Mouse (Mus musculus): ENCODE measurements around the gene Spata4. TPM values are rescaled to one million over a fixed set of nuclear protein-coding genes. Genes with fewer than 3 reads are reported as not detected.
"Not testable (repeated sequence)": the region's sequence is repeated elsewhere in the genome, so short reads cannot be mapped to it uniquely, and the experiment has no call there.

Spata4 gene
- polyA plus RNA-seq, 1 experiment from 2014 or later: not detected

GRCm38 (mm10) chr8:54582886-54583285 is 17.7 kb upstream of the Spata4 start:
- H3K36me3 ChIP-seq (ENCODE audit: control insufficient read depth, insufficient read depth): no peaks in the 10 kb centered on the region
- no peaks in the 10 kb centered on the region for H3K9me3 ChIP-seq (replicated peaks; ENCODE audit: control insufficient read depth, low read length)
- ATAC-seq (ENCODE audit: low read depth): no peak
- H3K27me3 ChIP-seq (ENCODE audit: control insufficient read depth, insufficient read depth, low read depth, low read length): no peaks in the 10 kb centered on the region
- H3K4me1 ChIP-seq (ENCODE audit: control insufficient read depth, low read depth, low read length): no peaks in the 10 kb centered on the region
- H3K9ac ChIP-seq (ENCODE audit: low read depth, low read length): no peak overlapping the region
- no peak overlapping the region for H3K27ac ChIP-seq (ENCODE audit: low read length)
- no peak overlapping the region for H3K4me2 ChIP-seq (ENCODE audit: low read depth, low read length)
- 18% methylated on average over 1 of the region's 1 CpGs for WGBS (ENCODE audit: insufficient replicate concordance)
- H3K4me3 ChIP-seq (ENCODE audit: low read depth, low read length): no peak overlapping the region

- WGBS (ENCODE audit: insufficient replicate concordance): 75% methylated on average over 5 of the region's 5 CpGs
- Histone ChIP-seq H3K9ac (ENCODE audit: low read depth, low read length) (no peak overlapping the region), H3K9me3 (replicated peaks; ENCODE audit: control insufficient read depth, low read length) (no peaks in the 10 kb centered on the region), H3K27me3 (ENCODE audit: control insufficient read depth, insufficient read depth, low read depth, low read length) (no peaks in the 10 kb centered on the region), H3K27ac (ENCODE audit: low read length) (no peak overlapping the region), H3K4me3 (ENCODE audit: low read depth, low read length) (no peak overlapping the region), H3K36me3 (ENCODE audit: control insufficient read depth, insufficient read depth) (no peaks in the 10 kb centered on the region), H3K4me1 (ENCODE audit: control insufficient read depth, low read depth, low read length) (no peaks in the 10 kb centered on the region), H3K4me2 (ENCODE audit: low read depth, low read length) (no peak overlapping the region)
- ATAC-seq (ENCODE audit: low read depth): no peak
Measured at GRCm38 (mm10) chr8:54594634-54595033, 5.9 kb upstream of the Spata4 start.

- Histone ChIP-seq H3K9ac (ENCODE audit: low read depth, low read length) (no peak overlapping the region), H3K27ac (ENCODE audit: low read length) (no peak overlapping the region), H3K4me3 (ENCODE audit: low read depth, low read length) (no peak overlapping the region), H3K4me1 (ENCODE audit: control insufficient read depth, low read depth, low read length) (no peaks in the 10 kb centered on the region; the same call in 1 of the 2 replicates), H3K4me2 (ENCODE audit: low read depth, low read length) (no peak overlapping the region), H3K9me3 (replicated peaks; ENCODE audit: control insufficient read depth, low read length) (no peaks in the 10 kb centered on the region), H3K36me3 (ENCODE audit: control insufficient read depth, insufficient read depth) (no peaks in the 10 kb centered on the region), H3K27me3 (ENCODE audit: control insufficient read depth, insufficient read depth, low read depth, low read length) (no peaks in the 10 kb centered on the region)
- WGBS (ENCODE audit: insufficient replicate concordance): 51% methylated on average over 2 of the region's 2 CpGs
- no peak for ATAC-seq (ENCODE audit: low read depth)
Measured at GRCm38 (mm10) chr8:54596051-54596450, 4.5 kb upstream of the Spata4 start.

DNA sequence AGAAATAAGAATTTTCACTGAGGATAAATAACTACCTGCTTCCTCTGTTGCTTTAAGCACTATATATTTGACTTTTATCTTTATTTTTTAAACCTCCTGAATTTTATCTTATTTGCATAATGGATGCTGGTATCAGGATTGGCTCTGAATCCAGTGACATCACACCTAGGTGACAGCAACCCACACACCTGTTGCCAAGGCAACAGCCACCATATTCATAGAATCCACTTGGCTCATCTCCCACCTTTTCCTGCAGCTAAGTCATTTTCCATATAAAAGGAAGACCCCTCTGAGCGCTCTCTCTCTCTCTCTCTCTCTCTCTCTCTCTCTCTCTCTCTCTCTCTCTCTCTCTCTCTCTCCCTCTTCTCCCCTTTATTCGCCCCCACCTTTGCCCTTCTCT is 3.6 kb upstream of the Spata4 start:
- no peak overlapping the region for H3K9ac ChIP-seq (ENCODE audit: low read depth, low read length)
- no peak for ATAC-seq (ENCODE audit: low read depth)
- H3K27ac ChIP-seq (ENCODE audit: low read length): no peak overlapping the region
- H3K4me3 ChIP-seq (ENCODE audit: low read depth, low read length): no peak overlapping the region
- no peaks in the 10 kb centered on the region for H3K27me3 ChIP-seq (ENCODE audit: control insufficient read depth, insufficient read depth, low read depth, low read length)
- no peaks in the 10 kb centered on the region for H3K36me3 ChIP-seq (ENCODE audit: control insufficient read depth, insufficient read depth)
- no peak overlapping the region for H3K4me2 ChIP-seq (ENCODE audit: low read depth, low read length)
- WGBS (ENCODE audit: insufficient replicate concordance): 55% methylated on average over 2 of the region's 2 CpGs
- no peaks in the 10 kb centered on the region for H3K9me3 ChIP-seq (replicated peaks; ENCODE audit: control insufficient read depth, low read length)
- no peaks in the 10 kb centered on the region; the same call in 1 of the 2 replicates for H3K4me1 ChIP-seq (ENCODE audit: control insufficient read depth, low read depth, low read length)

DNA sequence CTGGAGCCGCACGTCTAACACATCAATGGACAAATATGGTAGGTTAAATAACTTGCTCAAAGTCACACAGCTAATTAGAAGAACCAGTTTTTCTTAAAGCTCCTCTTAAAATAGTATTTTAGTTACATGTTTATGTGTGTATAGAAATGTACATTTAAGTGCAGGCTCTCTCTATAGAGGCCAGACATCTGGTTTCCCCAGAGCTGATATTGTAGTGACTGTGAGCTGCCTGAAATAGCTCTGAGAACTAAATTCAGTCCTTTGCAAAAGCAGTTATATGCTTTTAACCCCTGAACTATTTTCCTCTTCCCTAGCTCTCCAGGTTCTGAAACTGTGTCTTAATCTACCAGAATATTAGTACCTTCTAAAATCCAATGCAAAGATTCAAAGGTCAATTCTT is 3.2 kb upstream of the Spata4 start:
- Histone ChIP-seq H3K4me2 (ENCODE audit: low read depth, low read length) (no peak overlapping the region), H3K9me3 (replicated peaks; ENCODE audit: control insufficient read depth, low read length) (no peaks in the 10 kb centered on the region), H3K36me3 (ENCODE audit: control insufficient read depth, insufficient read depth) (no peaks in the 10 kb centered on the region), H3K4me1 (ENCODE audit: control insufficient read depth, low read depth, low read length) (no peaks in the 10 kb centered on the region; the same call in 1 of the 2 replicates), H3K9ac (ENCODE audit: low read depth, low read length) (no peak overlapping the region), H3K4me3 (ENCODE audit: low read depth, low read length) (no peak overlapping the region), H3K27me3 (ENCODE audit: control insufficient read depth, insufficient read depth, low read depth, low read length) (no peaks in the 10 kb centered on the region), H3K27ac (ENCODE audit: low read length) (no peak overlapping the region)
- no peak for ATAC-seq (ENCODE audit: low read depth)
- 82% methylated on average over 2 of the region's 2 CpGs for WGBS (ENCODE audit: insufficient replicate concordance)

- Histone ChIP-seq H3K36me3 (ENCODE audit: control insufficient read depth, insufficient read depth) (no peaks in the 10 kb centered on the region), H3K9me3 (replicated peaks; ENCODE audit: control insufficient read depth, low read length) (no peaks in the 10 kb centered on the region), H3K27me3 (ENCODE audit: control insufficient read depth, insufficient read depth, low read depth, low read length) (no peaks in the 10 kb centered on the region), H3K4me3 (ENCODE audit: low read depth, low read length) (no peak overlapping the region), H3K4me2 (ENCODE audit: low read depth, low read length) (no peak overlapping the region), H3K27ac (ENCODE audit: low read length) (no peak overlapping the region), H3K4me1 (ENCODE audit: control insufficient read depth, low read depth, low read length) (no peaks in the 10 kb centered on the region; the same call in 1 of the 2 replicates), H3K9ac (ENCODE audit: low read depth, low read length) (no peak overlapping the region)
- ATAC-seq (ENCODE audit: low read depth): no peak
- WGBS (ENCODE audit: insufficient replicate concordance): 49% methylated on average over 4 of the region's 4 CpGs
Measured at GRCm38 (mm10) chr8:54603440-54603839, 2.9 kb downstream of the Spata4 start.

- H3K9me3 ChIP-seq (replicated peaks; ENCODE audit: control insufficient read depth, low read length): no peaks in the 10 kb centered on the region
- H3K27ac ChIP-seq (ENCODE audit: low read length): no peak overlapping the region
- H3K4me3 ChIP-seq (ENCODE audit: low read depth, low read length): no peak overlapping the region
- H3K27me3 ChIP-seq (ENCODE audit: control insufficient read depth, insufficient read depth, low read depth, low read length): no peaks in the 10 kb centered on the region
- H3K9ac ChIP-seq (ENCODE audit: low read depth, low read length): no peak overlapping the region
- ATAC-seq (ENCODE audit: low read depth): no peak
- no peaks in the 10 kb centered on the region for H3K36me3 ChIP-seq (ENCODE audit: control insufficient read depth, insufficient read depth)
- H3K4me2 ChIP-seq (ENCODE audit: low read depth, low read length): no peak overlapping the region
- WGBS (ENCODE audit: insufficient replicate concordance): 70% methylated on average over 2 of the region's 2 CpGs
- no peaks in the 10 kb centered on the region for H3K4me1 ChIP-seq (ENCODE audit: control insufficient read depth, low read depth, low read length)
Measured at GRCm38 (mm10) chr8:54609336-54609735, 8.8 kb downstream of the Spata4 start.

- Histone ChIP-seq H3K9me3 (replicated peaks; ENCODE audit: control insufficient read depth, low read length) (no peaks in the 10 kb centered on the region), H3K9ac (ENCODE audit: low read depth, low read length) (no peak overlapping the region), H3K27ac (ENCODE audit: low read length) (no peak overlapping the region), H3K4me2 (ENCODE audit: low read depth, low read length) (no peak overlapping the region), H3K27me3 (ENCODE audit: control insufficient read depth, insufficient read depth, low read depth, low read length) (no peaks in the 10 kb centered on the region), H3K36me3 (ENCODE audit: control insufficient read depth, insufficient read depth) (no peaks in the 10 kb centered on the region), H3K4me1 (ENCODE audit: control insufficient read depth, low read depth, low read length) (no peaks in the 10 kb centered on the region), H3K4me3 (ENCODE audit: low read depth, low read length) (no peak overlapping the region)
- WGBS (ENCODE audit: insufficient replicate concordance): 56% methylated on average over 4 of the region's 4 CpGs
- no peak for ATAC-seq (ENCODE audit: low read depth)
Measured at GRCm38 (mm10) chr8:54610238-54610637, 9.7 kb downstream of the Spata4 start.

DNA sequence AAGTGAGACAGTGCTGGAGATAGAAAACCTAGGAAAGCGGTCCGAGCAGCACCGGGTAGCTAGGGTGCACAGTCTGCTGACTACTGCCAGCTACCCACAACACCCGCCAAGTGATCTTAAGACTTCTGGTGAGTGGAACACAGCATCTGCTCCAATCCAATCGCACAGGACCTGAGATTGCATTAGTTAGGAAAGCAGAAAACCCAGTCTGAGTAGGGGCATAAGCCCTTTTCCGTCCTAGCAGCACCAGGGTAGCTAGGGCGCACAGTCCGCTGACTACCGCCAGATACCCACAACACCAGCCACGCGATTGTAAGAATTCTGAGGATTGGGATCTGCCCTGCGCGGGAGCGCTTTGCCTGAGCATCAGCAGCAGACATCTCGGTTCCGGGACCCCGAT is 16.1 kb downstream of the Spata4 start:
- H3K36me3 ChIP-seq (ENCODE audit: control insufficient read depth, insufficient read depth): not testable (repeated sequence)

More for the DNA sequence above, 16.1 kb downstream of the Spata4 start:
- ATAC-seq (ENCODE audit: low read depth); H3K27ac ChIP-seq (ENCODE audit: low read length); H3K9me3 ChIP-seq (replicated peaks; ENCODE audit: control insufficient read depth, low read length); H3K4me1 ChIP-seq (ENCODE audit: control insufficient read depth, low read depth, low read length); H3K4me2 ChIP-seq (ENCODE audit: low read depth, low read length); H3K4me3 ChIP-seq (ENCODE audit: low read depth, low read length); H3K9ac ChIP-seq (ENCODE audit: low read depth, low read length); H3K27me3 ChIP-seq (ENCODE audit: control insufficient read depth, insufficient read depth, low read depth, low read length): not testable (repeated sequence)
- WGBS (ENCODE audit: insufficient replicate concordance): 75% methylated on average over 17 of the region's 17 CpGs
